Mouse (Mus musculus): ENCODE results near the gene Phf3.

- no peak for TF ChIP-seq ZNF384 (IDR thresholded peaks at IDR 0.05; ENCODE audit: low read depth, low read length)
- TF ChIP-seq HCFC1 (IDR thresholded peaks at IDR 0.05; ENCODE audit: borderline replicate concordance, insufficient read depth, low read length) = no peak
- TF ChIP-seq MAFK (IDR thresholded peaks at IDR 0.05; ENCODE audit: insufficient read depth, low read depth, low read length) = no peak
These were observed 84.7 kb downstream of the Phf3 start for GRCm38 (mm10) chr1:30789001-30789400.
